Mouse (Mus musculus): ENCODE data around the gene Kif16b.

Kif16b gene

GRCm38 (mm10) chr2:142732370-142732769 is 169.0 kb downstream of the Kif16b start:
- DNase-seq (ENCODE audit: low read depth): no peak

- DNase-seq (ENCODE audit: low read depth): no peak
Observed at GRCm38 (mm10) chr2:142731778-142732092, 169.6 kb downstream of the Kif16b start.

- no peak for DNase-seq (ENCODE audit: low read depth)
Observed at GRCm38 (mm10) chr2:142731016-142731777, 170.1 kb downstream of the Kif16b start.

- DNase-seq (ENCODE audit: low read depth): no peak
Observed at GRCm38 (mm10) chr2:142724215-142725001, 176.9 kb downstream of the Kif16b start.

- no peak for DNase-seq (ENCODE audit: low read depth)
Observed at GRCm38 (mm10) chr2:142720174-142720573, 181.2 kb downstream of the Kif16b start.

- no peak for DNase-seq (ENCODE audit: low read depth)
Observed at GRCm38 (mm10) chr2:142718998-142719397, 182.3 kb downstream of the Kif16b start.

- DNase-seq (ENCODE audit: low read depth): no peak
Observed at GRCm38 (mm10) chr2:142717591-142717990, 183.7 kb downstream of the Kif16b start.

GRCm38 (mm10) chr2:142715912-142716260 is 185.4 kb downstream of the Kif16b start:
- no peak for DNase-seq (ENCODE audit: low read depth)

- no peak for DNase-seq (ENCODE audit: low read depth)
Observed at GRCm38 (mm10) chr2:142715186-142715911, 186.0 kb downstream of the Kif16b start.

GRCm38 (mm10) chr2:142712727-142713126 is 188.6 kb downstream of the Kif16b start:
- DNase-seq (ENCODE audit: low read depth): no peak

- DNase-seq (ENCODE audit: low read depth): no peak
Observed at GRCm38 (mm10) chr2:142709326-142709725, 192.0 kb downstream of the Kif16b start.

- no peak for DNase-seq (ENCODE audit: low read depth)
Observed at GRCm38 (mm10) chr2:142700689-142701088, 200.6 kb downstream of the Kif16b start.

- DNase-seq (ENCODE audit: low read depth): no peak
Observed at GRCm38 (mm10) chr2:142698650-142699049, 202.7 kb downstream of the Kif16b start.

GRCm38 (mm10) chr2:142694936-142695331 is 206.4 kb downstream of the Kif16b start:
- no peak for DNase-seq (ENCODE audit: low read depth)

- no peak for DNase-seq (ENCODE audit: low read depth)
Observed at GRCm38 (mm10) chr2:142694019-142694935, 207.1 kb downstream of the Kif16b start.

- DNase-seq (ENCODE audit: low read depth): no peak
Observed at GRCm38 (mm10) chr2:142693461-142693860, 207.9 kb downstream of the Kif16b start.

GRCm38 (mm10) chr2:142689496-142689895 is 211.8 kb downstream of the Kif16b start:
- no peak for DNase-seq (ENCODE audit: low read depth)

GRCm38 (mm10) chr2:142687936-142688514 is 213.3 kb downstream of the Kif16b start:
- no peak for DNase-seq (ENCODE audit: low read depth)

GRCm38 (mm10) chr2:142682965-142683709 is 218.2 kb downstream of the Kif16b start:
- DNase-seq (ENCODE audit: low read depth): no peak

GRCm38 (mm10) chr2:142668426-142668825 is 232.9 kb downstream of the Kif16b start:
- no peak for DNase-seq (ENCODE audit: low read depth)

- DNase-seq (ENCODE audit: low read depth): no peak
Observed at GRCm38 (mm10) chr2:142651591-142651990, 249.7 kb downstream of the Kif16b start.
